Mouse (Mus musculus) activated CD4-positive, CD25-positive, alpha-beta regulatory T cell, adult 4 months (primary cell): ENCODE measurements around the gene Nckap1l. TPM values are rescaled to one million over a fixed set of nuclear protein-coding genes. Genes with fewer than 3 reads are reported as not detected.
A peak's percentile ranks its signal among the peaks of the same experiment; 100 is the strongest.

Experiments used
- ATAC-seq: one replicate; pipeline ENCODE4 v1.8.0; 2017
- polyA plus RNA-seq, 2 experiments: library from polyadenylated mRNA; unstranded; fragments of 100-300 nt; shearing (Covaris generic); gene quantifications; one replicate each; pipeline ENCODE4 v1.2.1; 2017

Gene Nckap1l
- polyA plus RNA-seq, 2 experiments from 2014 or later = 65.6 to 80.2 TPM

- ATAC-seq = no peak
Measured at GRCm38 (mm10) chr15:103501186-103501585, 47.6 kb downstream of the Nckap1l start.

DNA sequence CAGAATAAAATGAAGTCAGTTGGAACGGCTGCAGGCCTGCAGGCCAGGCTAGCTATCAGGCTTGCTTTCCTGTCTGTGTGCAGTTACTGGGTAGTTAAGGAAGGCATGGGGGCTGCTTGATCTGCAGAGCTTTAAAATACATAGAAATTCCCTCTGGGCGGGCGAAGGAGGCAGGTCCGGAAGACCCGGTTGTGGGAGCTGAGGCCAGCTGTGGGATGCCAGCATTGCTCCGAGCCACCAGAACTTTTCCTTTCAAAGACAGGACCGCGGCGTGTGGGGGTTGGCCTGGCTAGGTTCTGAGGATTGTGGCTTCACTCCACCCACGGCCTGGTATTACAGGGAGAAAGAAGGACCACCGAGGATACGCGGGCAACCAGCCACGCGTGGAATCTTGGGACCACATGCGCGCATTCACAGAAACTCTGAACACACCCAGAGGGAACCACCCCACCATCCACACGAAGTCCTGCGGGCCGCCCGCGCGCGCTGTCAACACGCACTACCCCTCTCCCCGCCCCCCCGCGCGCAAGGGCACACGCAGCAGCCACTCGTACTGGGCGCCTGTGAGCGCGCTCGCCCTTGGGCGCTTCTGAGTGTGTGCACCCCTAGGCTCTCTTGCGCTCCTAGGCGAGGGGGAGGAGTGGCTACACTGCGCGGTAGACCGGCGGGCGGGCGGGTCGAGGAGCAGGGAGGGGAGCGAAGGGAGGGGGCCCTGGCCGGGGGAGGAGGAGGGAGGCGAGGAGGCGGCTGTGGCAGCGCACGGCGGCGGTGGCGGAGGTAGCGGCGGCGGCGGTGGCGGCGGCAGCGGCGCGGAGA lies 49.0 kb downstream of the Nckap1l start, which contains the start of gene Pde1b:
Pde1b (plus strand) TSS at position 600 of the 816 bp plus-strand sequence.
- peak; percentile 68 for ATAC-seq

- ATAC-seq = no peak
Measured at GRCm38 (mm10) chr15:103503251-103503600, 49.6 kb downstream of the Nckap1l start.

DNA sequence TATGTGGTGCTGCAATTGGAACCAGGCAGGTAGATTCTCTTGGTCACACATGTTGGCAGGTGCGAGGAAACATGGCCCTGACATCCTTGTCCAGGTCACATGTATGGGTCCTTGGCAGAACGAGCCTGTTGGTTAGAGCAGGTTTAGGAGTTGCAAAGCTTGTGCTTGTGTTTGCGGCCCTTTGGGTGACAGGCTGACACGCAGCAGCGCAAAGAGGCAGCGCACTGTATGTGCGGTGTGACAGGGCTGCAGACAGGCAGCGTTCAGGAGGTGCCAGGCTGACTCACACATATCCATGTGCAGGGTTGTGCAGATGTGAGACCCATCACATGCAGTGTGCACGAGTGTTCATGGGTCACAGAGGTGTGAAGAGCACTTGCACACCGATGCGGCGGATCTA lies 50.1 kb downstream of the Nckap1l start:
- ATAC-seq = no peak

DNA sequence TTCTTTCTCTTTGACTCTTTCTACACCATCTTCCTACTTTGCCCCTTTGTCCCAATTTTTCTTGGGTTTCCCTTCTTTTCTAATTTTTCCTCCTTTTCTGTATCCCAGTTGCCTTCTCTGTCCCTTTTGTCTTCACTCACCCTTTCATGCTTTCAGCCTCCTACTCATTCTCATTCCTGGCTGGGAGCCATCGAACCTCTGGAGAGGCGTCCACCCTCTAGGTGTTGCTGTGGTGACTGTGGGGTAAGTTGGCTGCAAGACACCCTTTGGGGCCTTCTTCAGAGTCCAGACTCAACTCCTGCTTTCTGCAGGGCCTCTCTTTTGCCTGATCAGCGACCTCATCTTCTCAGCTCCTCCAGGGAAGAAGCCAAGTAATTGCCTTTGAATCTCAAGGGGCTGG lies 55.7 kb downstream of the Nckap1l start:
- no peak for ATAC-seq

DNA sequence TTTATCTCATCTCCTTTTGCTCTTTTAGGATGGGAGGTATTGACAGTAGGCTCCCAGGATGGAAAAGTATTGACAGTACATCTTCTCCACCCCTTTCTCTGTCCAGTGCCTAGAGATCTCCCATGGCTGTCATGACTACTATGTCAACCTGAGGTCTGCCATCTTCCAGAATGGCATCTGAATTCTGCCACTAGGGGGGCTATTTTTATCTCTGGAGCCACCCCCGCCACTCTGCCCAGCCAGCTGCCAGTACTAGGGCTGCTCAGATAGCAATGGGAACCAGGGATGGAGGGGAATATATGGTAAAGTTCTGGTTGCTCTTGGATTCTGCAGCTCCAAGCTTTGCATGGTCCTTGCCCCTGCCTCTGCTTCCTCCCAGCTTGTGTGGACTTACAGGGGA lies 58.1 kb downstream of the Nckap1l start:
- ATAC-seq = no peak

GRCm38 (mm10) chr15:103513621-103514031 lies 60.0 kb downstream of the Nckap1l start:
- no peak for ATAC-seq

- peak; percentile 46 for ATAC-seq
Measured at GRCm38 (mm10) chr15:103514119-103514518, 60.5 kb downstream of the Nckap1l start.

GRCm38 (mm10) chr15:103514914-103515313 lies 61.3 kb downstream of the Nckap1l start:
- ATAC-seq = no peak

- no peak for ATAC-seq
Measured at GRCm38 (mm10) chr15:103518600-103519385, 65.2 kb downstream of the Nckap1l start.

GRCm38 (mm10) chr15:103519386-103520378 lies 66.1 kb downstream of the Nckap1l start:
- no peak for ATAC-seq

DNA sequence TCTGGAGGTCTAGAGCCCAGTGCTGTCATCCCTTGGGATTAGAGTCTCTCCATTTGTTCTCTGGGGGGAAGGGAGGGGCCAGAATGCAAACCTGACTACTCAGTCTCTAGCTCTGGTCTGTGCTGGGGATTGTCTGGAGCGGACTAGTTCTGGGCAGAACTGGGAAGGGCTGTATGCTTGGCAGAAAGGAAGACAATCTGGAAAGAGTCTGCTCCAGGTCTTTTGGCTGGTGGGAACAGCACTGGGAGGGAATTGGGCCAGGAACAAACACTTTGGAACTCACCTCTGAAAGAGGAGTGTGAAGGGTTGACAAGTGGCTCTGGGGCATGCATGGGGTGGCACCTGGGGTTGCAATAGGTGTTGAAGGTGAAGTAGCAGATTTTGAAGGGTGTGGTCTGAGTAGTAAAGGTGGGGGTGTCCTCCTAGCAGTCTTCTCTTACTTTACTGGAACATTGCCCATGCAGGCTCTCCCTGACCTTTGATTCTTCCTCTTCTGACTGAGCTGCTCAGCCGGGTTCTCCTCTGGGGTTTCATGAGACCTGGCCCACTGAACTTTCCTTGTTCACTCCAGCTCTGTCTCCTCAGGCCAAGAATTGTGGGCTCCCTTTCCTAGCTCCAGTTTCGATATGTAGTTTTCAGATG lies 69.0 kb downstream of the Nckap1l start:
- ATAC-seq = no peak

DNA sequence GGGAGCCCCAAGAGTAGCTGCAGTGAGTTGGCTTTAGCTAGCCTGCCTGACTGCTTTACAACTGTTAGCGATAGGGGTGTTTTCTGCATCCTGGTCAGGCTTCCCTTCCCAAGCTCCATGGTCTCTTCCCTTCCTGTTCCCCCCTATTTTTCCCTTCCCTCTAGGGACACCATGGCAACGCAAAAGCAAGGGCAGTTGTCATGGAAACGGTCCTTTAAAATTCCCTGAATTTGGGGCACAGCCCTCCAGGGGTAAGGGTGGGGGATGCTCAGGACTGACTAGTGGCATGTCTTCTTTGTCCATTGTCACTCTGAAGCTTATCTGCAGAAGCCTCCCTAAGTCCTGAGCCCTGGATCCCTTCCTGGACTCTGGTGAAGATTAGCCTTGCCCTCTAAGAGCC lies 69.6 kb downstream of the Nckap1l start:
- ATAC-seq = no peak

- ATAC-seq = no peak
Measured at GRCm38 (mm10) chr15:103530372-103530771, 76.8 kb downstream of the Nckap1l start.

DNA sequence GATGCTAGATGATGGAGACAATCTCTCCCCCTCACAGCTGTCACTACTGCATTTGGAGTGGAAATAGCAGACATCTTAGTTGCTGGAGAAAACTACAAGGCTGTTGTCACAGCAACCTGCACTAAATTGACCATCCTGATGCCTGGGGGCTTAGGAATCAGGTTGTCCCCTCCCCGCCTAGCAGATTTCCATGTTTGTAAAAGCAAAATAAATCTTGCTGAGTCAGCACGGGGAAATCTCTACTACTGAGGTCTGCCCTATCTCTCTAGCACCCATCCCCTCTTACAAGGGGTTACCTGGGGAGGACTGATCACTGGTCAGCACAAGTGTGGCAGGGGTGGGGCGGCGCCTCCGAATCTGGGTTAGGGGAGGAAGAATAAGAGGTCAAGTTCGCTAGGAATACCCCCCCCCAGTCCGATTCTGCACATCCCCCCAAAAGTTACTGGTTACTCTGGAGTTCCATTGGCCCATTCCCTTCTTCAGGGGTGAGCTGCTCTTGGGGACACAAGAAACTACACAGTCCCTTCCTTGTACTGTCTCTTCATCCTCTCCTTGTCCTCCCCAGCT lies 80.5 kb downstream of the Nckap1l start:
- ATAC-seq = no peak

GRCm38 (mm10) chr15:103535030-103535429 lies 81.4 kb downstream of the Nckap1l start:
- ATAC-seq = no peak

DNA sequence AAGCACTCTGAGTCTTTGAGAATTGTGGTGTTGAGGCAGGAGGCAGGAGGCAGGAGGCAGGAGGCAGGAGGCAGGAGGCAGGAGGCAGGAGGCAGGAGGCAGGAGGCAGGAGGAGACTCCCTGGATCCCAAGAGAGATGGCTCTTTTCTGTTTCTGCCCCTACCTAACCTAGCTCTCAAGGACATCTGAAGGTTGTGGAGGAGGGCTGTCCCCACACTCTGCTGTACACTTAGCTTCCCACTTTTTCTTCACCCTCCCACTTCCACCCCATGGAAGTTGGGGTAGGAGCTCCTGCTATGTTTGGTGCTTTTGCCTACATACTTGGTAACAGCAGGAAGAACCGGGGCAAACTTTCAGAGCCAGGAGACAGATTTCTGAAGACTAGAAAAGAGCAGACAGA lies 82.2 kb downstream of the Nckap1l start:
- no peak for ATAC-seq

DNA sequence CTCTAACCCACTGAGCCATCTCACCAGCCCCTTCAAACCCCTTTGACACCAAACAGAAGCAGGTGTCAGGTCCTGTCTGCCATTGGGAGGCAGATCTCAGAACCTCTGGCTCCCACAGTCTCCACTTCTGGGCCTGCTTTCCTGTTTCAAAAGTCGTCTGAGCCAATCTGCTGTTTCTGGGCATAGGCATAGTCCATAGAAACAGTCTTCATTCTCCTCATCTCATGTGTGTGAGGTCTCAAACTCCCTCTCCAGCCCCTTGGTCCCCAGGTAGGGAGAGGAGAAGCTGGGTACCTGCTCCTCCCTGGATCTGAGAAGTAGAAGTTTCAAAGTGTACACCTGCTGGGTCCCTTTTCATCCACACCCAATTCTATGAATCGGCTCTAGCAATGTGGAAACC lies 82.9 kb downstream of the Nckap1l start:
- no peak for ATAC-seq

DNA sequence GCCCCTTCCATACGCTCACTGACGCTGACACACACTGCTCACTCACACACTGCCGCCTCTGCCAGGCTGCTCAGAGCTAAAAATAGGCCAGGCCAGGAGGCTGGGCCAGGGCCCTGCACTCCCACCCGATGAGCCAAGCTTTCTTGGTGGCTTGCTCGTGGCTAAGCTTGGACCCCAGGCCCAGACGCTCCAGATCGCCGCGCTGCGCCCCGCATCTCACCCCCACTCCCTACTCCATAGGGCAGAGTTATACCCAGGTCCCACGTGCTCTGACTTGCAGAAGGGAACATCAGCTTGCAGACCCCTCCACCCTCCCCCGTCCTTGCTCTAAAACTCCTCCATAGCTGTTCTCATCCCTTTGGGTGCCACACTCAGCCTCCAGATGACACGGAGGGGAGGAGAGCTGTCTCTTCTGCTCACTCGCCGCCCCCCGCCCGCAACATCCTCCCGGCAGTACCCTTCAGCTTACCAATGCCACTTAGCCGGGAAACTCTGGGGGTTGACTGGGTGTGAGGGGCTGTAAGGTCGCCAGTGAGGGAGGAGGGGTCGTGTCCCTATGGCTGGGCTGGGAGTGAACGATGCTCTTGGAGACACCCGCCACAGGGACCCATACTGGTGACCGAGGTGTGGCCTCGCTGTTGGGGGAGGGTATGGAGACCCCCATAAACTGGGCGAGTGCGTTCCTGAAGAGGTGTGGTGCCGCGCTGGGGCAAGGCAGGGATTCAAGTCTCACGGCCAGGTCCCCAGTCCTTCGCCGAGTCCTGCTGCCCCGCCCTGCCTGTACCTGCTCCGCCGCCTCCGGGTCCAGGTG lies 83.6 kb downstream of the Nckap1l start:
- no peak for ATAC-seq

DNA sequence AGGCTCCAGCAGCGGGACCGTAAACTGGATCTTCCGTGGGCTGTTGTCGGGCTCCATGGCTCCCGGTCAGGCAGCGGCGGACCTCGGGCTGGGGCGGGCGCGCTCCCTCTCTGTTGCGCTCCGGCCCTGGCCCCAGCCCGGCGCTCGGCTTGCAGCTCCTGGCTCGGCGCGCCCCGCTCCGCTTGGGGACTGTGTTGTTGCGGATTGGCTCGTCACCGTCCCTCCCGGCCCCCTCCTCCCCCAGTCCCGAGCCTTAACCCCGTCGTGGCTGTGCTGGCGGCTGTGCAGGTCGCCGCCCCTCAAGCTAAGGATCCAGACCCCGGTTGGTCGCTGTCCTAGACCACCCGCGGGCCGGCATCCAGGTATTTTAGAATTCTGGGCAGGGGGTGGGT lies 84.2 kb downstream of the Nckap1l start, which contains the start of gene Ppp1r1a:
Ppp1r1a (minus strand) TSS at position 182 of the 392 bp plus-strand sequence.
- ATAC-seq = no peak

DNA sequence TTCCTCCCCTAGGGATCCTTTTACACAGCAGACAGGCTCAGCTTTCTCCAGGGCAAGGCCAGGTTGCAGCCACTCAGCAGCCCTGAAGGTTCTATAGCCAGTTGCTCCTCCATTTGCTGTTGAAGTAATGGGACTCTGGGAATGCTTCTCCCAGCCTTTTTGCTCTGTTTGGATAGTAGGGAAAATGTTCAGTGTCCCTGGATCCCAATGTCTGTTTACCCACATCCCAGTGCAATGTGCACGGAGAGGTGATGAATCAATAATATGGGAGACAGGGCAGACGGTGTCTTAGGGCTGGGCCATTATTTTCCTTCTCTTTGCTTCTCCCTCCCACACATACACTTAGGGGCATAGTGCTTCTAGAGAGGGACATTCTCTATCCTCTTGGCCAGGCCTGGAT lies 85.7 kb downstream of the Nckap1l start:
- no peak for ATAC-seq
